Mouse (Mus musculus) brain, embryonic 14.5 days (tissue): ENCODE measurements around the gene Lin7a.

ENCODE experiments used
- CTCF ChIP-seq: fragments of 200-500 bp; IDR thresholded peaks from 2 replicates; pipeline ENCODE4 v1.5.1; 2012; ENCODE audit warnings: inconsistent platforms, mild to moderate bottlenecking, moderate library complexity, borderline replicate concordance; ENCODE audit not compliant: insufficient read depth, insufficient read length; ENCODE audit errors: extremely low read depth
- POLR2A ChIP-seq: fragments of 200-500 bp; IDR thresholded peaks from 2 replicates; pipeline ENCODE4 v1.6.1; 2012; ENCODE audit warnings: mild to moderate bottlenecking, inconsistent platforms, borderline replicate concordance; ENCODE audit not compliant: poor library complexity, insufficient read depth, insufficient read length, severe bottlenecking; ENCODE audit errors: extremely low read depth

- TF ChIP-seq CTCF, result no peak
- no peak for TF ChIP-seq POLR2A
Observed at GRCm38 (mm10) chr10:107247001-107247670, 24.4 kb upstream of the Lin7a start.
